Mouse (Mus musculus): ENCODE measurements at regions not wholly inside any gene's neighbourhood (a gene's known extent, or its start where the extent isn't known, plus 50 kb on each side); places are given as distances from the start of the nearest gene placed in this dataset.
A peak's percentile ranks its signal among the peaks of the same experiment; 100 is the strongest.

- no peak for DNase-seq
Measured at GRCm38 (mm10) chr12:86830247-86830585, 54.4 kb downstream of the Irf2bpl start.

- DNase-seq = peak; percentile 28
Measured at GRCm38 (mm10) chr12:86829581-86830246, 54.9 kb downstream of the Irf2bpl start.

- DNase-seq = no peak
Measured at GRCm38 (mm10) chr12:86827241-86827606, 57.4 kb downstream of the Irf2bpl start.

GRCm38 (mm10) chr12:86826420-86827240 lies 58.0 kb downstream of the Irf2bpl start:
- peak; percentile 58 for DNase-seq

GRCm38 (mm10) chr12:86825584-86826419 lies 58.8 kb downstream of the Irf2bpl start:
- DNase-seq = peak; percentile 48

GRCm38 (mm10) chr12:86824860-86825583 lies 59.6 kb downstream of the Irf2bpl start:
- peak; percentile 73 for DNase-seq

GRCm38 (mm10) chr12:86823855-86824589 lies 60.6 kb downstream of the Irf2bpl start:
- DNase-seq = peak; percentile 83

GRCm38 (mm10) chr12:86823488-86823854 lies 61.1 kb downstream of the Irf2bpl start:
- no peak for DNase-seq

- DNase-seq = peak; percentile 15
Measured at GRCm38 (mm10) chr12:86821183-86821582, 63.4 kb downstream of the Irf2bpl start.

GRCm38 (mm10) chr12:86819568-86819967 lies 65.0 kb downstream of the Irf2bpl start:
- peak; percentile 22 for DNase-seq

GRCm38 (mm10) chr12:86819163-86819562 lies 65.4 kb downstream of the Irf2bpl start:
- peak; percentile 28 for DNase-seq

GRCm38 (mm10) chr12:86818201-86818600 lies 66.4 kb downstream of the Irf2bpl start:
- DNase-seq = peak; percentile 47

- DNase-seq = peak; percentile 97
Measured at GRCm38 (mm10) chr12:86816702-86817610, 67.6 kb downstream of the Irf2bpl start.

- DNase-seq = peak; percentile 69
Measured at GRCm38 (mm10) chr12:86816171-86816701, 68.4 kb downstream of the Irf2bpl start.

- DNase-seq = no peak
Measured at GRCm38 (mm10) chr12:86814740-86815139, 69.9 kb downstream of the Irf2bpl start.
